Mouse (Mus musculus) thymus, adult 2 months (tissue): ENCODE results near the gene Gm20696.

Experiments
- CTCF ChIP-seq: fragments of 200-500 bp; IDR thresholded peaks from 2 replicates; pipeline ENCODE4 v1.5.1; 2012; ENCODE audit warnings: mild to moderate bottlenecking, control low read depth, low read length, moderate library complexity, borderline replicate concordance; ENCODE audit not compliant: control insufficient read depth, poor library complexity, insufficient read depth; ENCODE audit errors: extremely low read depth
- POLR2A ChIP-seq: fragments of 200-500 bp; IDR thresholded peaks from 2 replicates; pipeline ENCODE4 v1.6.1; 2012; ENCODE audit warnings: mild to moderate bottlenecking, low read length, control low read depth, moderate library complexity; ENCODE audit not compliant: control insufficient read depth, poor library complexity, insufficient read depth; ENCODE audit errors: extremely low read depth

DNA sequence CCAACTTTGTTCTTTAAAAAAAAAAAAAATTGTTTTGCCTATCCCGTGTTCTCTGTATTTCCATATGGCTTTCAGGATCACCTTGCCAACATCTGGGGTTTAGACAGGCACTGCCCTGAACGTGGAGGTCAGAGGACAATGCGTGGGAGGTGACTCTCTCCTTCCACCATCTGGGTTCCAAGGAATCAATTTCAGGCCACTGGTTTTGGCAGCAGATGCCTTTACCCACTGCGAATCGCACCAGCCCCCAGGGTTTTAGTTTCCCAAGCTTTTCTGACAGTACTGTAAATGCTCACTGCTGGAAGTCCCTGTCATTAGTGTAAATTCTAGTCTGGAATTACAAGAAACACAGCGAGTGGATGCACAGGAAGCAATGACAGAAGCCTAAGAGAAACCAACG is 185.0 kb downstream of the Gm20696 start:
- no peak for TF ChIP-seq CTCF
- TF ChIP-seq POLR2A: no peak
